Mouse (Mus musculus) myocyte (in vitro differentiated cells): ENCODE results near the gene Ntng1.

Experiments
- CEBPB ChIP-seq: IDR thresholded peaks from 2 replicates; pipeline ENCODE4 v1.6.1; 2011; ENCODE audit warnings: mild to moderate bottlenecking, moderate library complexity; ENCODE audit not compliant: poor library complexity, insufficient read depth, severe bottlenecking
- E2F4 ChIP-seq: IDR thresholded peaks from one replicate; pipeline ENCODE4 v1.6.1; 2011; ENCODE audit warnings: mild to moderate bottlenecking, control low read depth, moderate library complexity; ENCODE audit not compliant: insufficient read depth
- MAX ChIP-seq: IDR thresholded peaks from one replicate; pipeline ENCODE4 v1.6.1; 2011; ENCODE audit warnings: low read depth, mild to moderate bottlenecking, control low read depth
- MYOD1 ChIP-seq, 3 experiments: IDR thresholded peaks; one replicate each; pipeline ENCODE4 v1.6.1; 2011; ENCODE audit warnings: control low read depth in 2 of 3, low read depth in 2 of 3, mild to moderate bottlenecking in 2 of 3, moderate library complexity in 1 of 3; ENCODE audit not compliant: insufficient read length in 2 of 3, control insufficient read depth in 1 of 3
- MYOG ChIP-seq, 3 experiments: IDR thresholded peaks; one replicate each; pipeline ENCODE4 v1.6.1; 2011; ENCODE audit warnings: control low read depth in 2 of 3, low read depth in 2 of 3, mild to moderate bottlenecking in 2 of 3; ENCODE audit not compliant: insufficient read length in 2 of 3, control insufficient read depth in 1 of 3, insufficient read depth in 1 of 3
- POLR2A ChIP-seq: IDR thresholded peaks from one replicate; pipeline ENCODE4 v1.6.1; 2011; ENCODE audit warnings: low read depth, mild to moderate bottlenecking, control low read depth, moderate library complexity; ENCODE audit not compliant: insufficient read length
- POLR2AphosphoS2 ChIP-seq: IDR thresholded peaks from one replicate; pipeline ENCODE4 v1.6.1; 2011; ENCODE audit warnings: low read depth, control low read depth; ENCODE audit not compliant: insufficient read length
- REST ChIP-seq: IDR thresholded peaks from one replicate; pipeline ENCODE4 v1.6.1; 2011; ENCODE audit warnings: mild to moderate bottlenecking, control low read depth, moderate library complexity; ENCODE audit not compliant: insufficient read depth, insufficient read length
- SRF ChIP-seq: IDR thresholded peaks from one replicate; pipeline ENCODE4 v1.6.1; 2011; ENCODE audit warnings: low read depth; ENCODE audit not compliant: control insufficient read depth, insufficient read length
- TCF12 ChIP-seq: IDR thresholded peaks from one replicate; pipeline ENCODE4 v1.6.1; 2011; ENCODE audit warnings: mild to moderate bottlenecking, control low read depth; ENCODE audit not compliant: poor library complexity, insufficient read depth, severe bottlenecking
- TCF3 ChIP-seq: IDR thresholded peaks from one replicate; pipeline ENCODE4 v1.6.1; 2011; ENCODE audit warnings: low read depth, control low read depth; ENCODE audit not compliant: insufficient read length
- USF1 ChIP-seq: IDR thresholded peaks from one replicate; pipeline ENCODE4 v1.6.1; 2011; ENCODE audit warnings: low read depth, mild to moderate bottlenecking, control low read depth, moderate library complexity

DNA sequence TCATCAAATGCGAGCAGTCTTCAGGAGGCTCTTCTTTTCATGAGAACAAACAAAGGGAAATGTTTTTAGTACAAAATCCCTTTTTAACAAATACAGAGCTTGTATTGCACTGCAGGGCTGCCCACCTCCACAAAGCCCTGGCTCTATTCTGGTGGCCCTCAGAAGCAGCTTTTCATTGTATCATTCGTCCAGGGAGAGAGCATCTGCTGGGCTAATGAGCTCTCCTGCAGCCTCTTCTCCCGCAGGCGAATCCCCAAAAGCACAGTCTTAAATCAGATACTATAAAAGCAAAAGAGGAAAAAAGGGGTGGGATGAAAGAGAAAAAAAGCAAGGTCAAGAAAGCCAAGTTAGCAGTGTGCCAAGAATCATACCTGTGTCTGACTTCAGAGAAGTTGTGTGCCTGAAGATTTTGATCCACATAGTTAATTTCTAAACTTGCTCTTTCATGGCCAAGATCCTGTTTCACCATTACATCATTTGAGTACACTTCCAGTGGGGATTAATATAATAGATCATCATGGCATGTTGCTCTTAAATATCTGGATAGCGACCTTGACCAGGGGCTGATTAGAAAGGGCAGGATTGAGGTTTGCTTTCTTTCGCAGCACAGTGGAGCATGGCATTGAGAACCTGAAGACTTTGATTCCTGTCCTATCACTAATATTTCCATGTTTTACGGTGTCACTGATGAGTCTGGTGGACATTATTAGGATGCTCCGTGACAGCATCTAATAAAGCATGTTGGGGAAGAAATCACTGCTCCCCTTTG, 225.7 kb downstream of the Ntng1 start:
- TF ChIP-seq E2F4 (no peak), POLR2A (no peak), MYOD1 (IDR thresholded peaks at IDR 0.05; ENCODE audit: control insufficient read depth in 1 of 3, insufficient read length in 2 of 3, low read depth in 2 of 3) (no peak), USF1 (no peak), MAX (no peak), CEBPB (no peak), TCF12 (no peak), POLR2AphosphoS2 (no peak), MYOG (IDR thresholded peaks at IDR 0.05; ENCODE audit: control insufficient read depth in 1 of 3, insufficient read depth in 1 of 3, insufficient read length in 2 of 3, low read depth in 2 of 3) (no peak), SRF (no peak), REST (no peak), TCF3 (no peak)
